Mouse (Mus musculus) hindbrain, postnatal 0 days (tissue): Measurements from ENCODE around the gene Apobr. TPM values are rescaled to one million over a fixed set of nuclear protein-coding genes. Genes with fewer than 3 reads are reported as not detected.
A peak's percentile ranks its signal among the peaks of the same experiment; 100 is the strongest.

ENCODE experiments used
- ATAC-seq: fragments of 200-750 bp; cut with Nextera tagmentation; 2 replicates; pipeline ENCODE4 v1.8.0; 2017; ENCODE audit warnings: mild to moderate bottlenecking, moderate TSS enrichment, moderate library complexity
- DNase-seq: peaks from one replicate; pipeline ENCODE4 v3.0.0-alpha.2; 2015; ENCODE audit warnings: low spot score
- H3K27ac ChIP-seq: fragments of 300-500 bp; sonication (generic); 2 replicates; pipeline ENCODE4 v1.5.1; 2014; ENCODE audit warnings: mild to moderate bottlenecking
- H3K27me3 ChIP-seq: fragments of 300-500 bp; sonication (generic); 2 replicates; pipeline ENCODE4 v1.6.1; 2014; ENCODE audit warnings: low read length, mixed read lengths; ENCODE audit not compliant: insufficient read depth
- H3K36me3 ChIP-seq: fragments of 300-500 bp; sonication (generic); 2 replicates; pipeline ENCODE4 v1.6.1; 2014; ENCODE audit warnings: low read length, mixed read lengths; ENCODE audit not compliant: insufficient read depth
- H3K4me1 ChIP-seq: fragments of 300-500 bp; sonication (generic); 2 replicates; pipeline ENCODE4 v1.6.1; 2014; ENCODE audit warnings: antibody characterized with exemption, low read length, mixed read lengths; ENCODE audit not compliant: insufficient read depth
- H3K4me2 ChIP-seq: fragments of 300-500 bp; sonication (generic); 2 replicates; pipeline ENCODE4 v1.6.1; 2014; ENCODE audit warnings: low read depth, mild to moderate bottlenecking, low read length, moderate library complexity, mixed read lengths
- H3K4me3 ChIP-seq: fragments of 300-500 bp; sonication (generic); 2 replicates; pipeline ENCODE4 v1.5.1; 2014; ENCODE audit warnings: low read length
- H3K9ac ChIP-seq: fragments of 300-500 bp; sonication (generic); replicated peaks from 2 replicates; pipeline ENCODE4 v1.6.1; 2014; ENCODE audit warnings: mild to moderate bottlenecking, low read length, moderate library complexity, mixed read lengths
- H3K9me3 ChIP-seq: fragments of 300-500 bp; sonication (generic); 2 replicates; pipeline ENCODE4 v1.6.1; 2016; ENCODE audit warnings: low read length, mixed read lengths
- CTCF ChIP-seq: IDR thresholded peaks from 2 replicates; pipeline ENCODE4 v1.5.1; 2016; ENCODE audit warnings: antibody characterized with exemption, control low read depth, low read depth
- WGBS: fragments of 180-500 bp; shearing (Covaris S2); extraction: QIAGEN DNeasy Blood & Tissue Kit; methylation state at CpG from one replicate; pipeline ENCODE4 v1.1.7; 2014; 5-methylcytosine and 5-hydroxymethylcytosine counted together
- microRNA-seq, 2 experiments: library from miRNA; unstranded; fragments of <30 nt; microRNA quantifications; one replicate each; pipeline ENCODE4; 2016
- polyA plus RNA-seq: library from polyadenylated mRNA; unstranded; fragments of >200 nt; fragmentation: Nextera tagmentation; extraction: Ambion mirVana; gene quantifications from 2 replicates; pipeline ENCODE4 v1.2.1, GENCODE M21; 2015
- total RNA-seq: library from RNA; depleted of rRNA; stranded (reverse); fragments of >200 nt; gene quantifications from 2 replicates; pipeline ENCODE4 v1.2.3, GENCODE M21; 2014; rRNA removed

The Apobr gene
- total and polyA plus RNA-seq, 2 experiments from 2014 or later: 0.50 to 6.3 TPM

DNA sequence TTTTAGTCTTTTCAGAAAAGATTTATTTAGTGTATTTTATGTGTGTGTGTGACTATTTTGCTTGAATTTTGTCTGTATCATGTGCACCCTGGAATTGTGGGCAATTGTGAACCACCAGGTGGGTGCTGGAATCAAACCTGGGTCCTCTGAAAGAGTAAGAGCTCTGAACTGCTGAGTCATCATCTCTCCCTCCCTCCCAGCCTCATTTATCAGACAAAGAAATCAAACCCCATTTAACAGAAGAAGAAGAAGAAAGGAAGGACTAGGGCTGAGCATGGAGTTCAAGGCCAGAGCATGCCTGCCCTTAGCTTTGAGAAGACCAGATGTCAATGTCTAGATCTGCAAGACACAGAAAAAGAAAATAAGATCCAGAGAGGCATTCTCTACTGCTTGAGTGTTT, 50.6 kb downstream of the Apobr start:
- H3K4me2 ChIP-seq: no peak overlapping the region
- DNase-seq (no peak), ATAC-seq (no peak)
- no peaks in the 10 kb centered on the region for H3K36me3 ChIP-seq
- H3K9ac ChIP-seq: no peak overlapping the region
- H3K27ac ChIP-seq: no peak overlapping the region
- H3K4me3 ChIP-seq: no peak overlapping the region
- no peak for TF ChIP-seq CTCF
- H3K9me3 ChIP-seq: no peaks in the 10 kb centered on the region
- H3K4me1 ChIP-seq: no peaks in the 10 kb centered on the region
- H3K27me3 ChIP-seq: no peaks in the 10 kb centered on the region

DNA sequence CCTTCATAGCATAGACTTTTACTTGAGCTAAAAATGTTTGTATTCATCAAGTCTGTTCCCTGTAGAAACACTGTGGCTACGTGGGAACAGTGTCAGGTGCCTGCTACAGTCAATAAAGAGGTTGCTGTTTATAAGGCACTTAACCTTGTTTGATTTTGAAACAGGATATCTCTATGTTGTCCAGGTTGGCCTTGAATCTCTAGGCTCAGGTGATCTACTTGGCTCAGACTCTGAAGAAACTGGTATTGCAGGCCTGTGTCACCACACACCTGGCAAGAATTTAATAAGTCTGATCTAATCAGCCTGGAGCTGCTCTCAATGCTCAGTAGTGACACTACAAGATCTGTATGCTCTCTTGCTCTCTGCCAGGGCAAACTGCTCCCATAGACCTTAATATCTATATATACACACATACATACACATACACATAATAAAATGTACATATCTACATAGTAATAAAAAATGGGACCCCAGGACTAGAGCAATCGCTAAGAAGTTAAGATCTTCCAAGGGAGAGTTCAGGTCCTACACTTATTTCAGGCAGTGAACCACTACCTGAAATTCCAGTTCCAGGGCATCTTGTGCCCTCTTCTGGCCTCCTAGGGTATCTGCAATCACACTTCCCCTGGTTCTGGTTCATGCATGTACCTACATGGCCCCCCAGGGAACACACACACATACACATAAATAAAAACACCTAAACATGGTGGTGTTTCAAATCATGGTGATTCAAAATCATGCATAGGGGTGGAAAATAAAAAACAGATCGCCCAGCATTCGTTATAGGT, 52.2 kb downstream of the Apobr start:
- H3K4me2 ChIP-seq: no peak overlapping the region
- 23% methylated on average over 4 of the region's 4 CpGs for WGBS
- H3K9ac ChIP-seq: no peak overlapping the region
- H3K27ac ChIP-seq: no peak overlapping the region
- H3K9me3 ChIP-seq: no peaks in the 10 kb centered on the region
- peak; percentile 51 for DNase-seq
- H3K36me3 ChIP-seq: no peaks in the 10 kb centered on the region
- ATAC-seq: no peak
- TF ChIP-seq CTCF: peak; percentile 73
- no peak overlapping the region for H3K4me3 ChIP-seq
- H3K4me1 ChIP-seq: no peaks in the 10 kb centered on the region
- H3K27me3 ChIP-seq: no peaks in the 10 kb centered on the region

Small RNA genes within 50 kb of the gene (microRNA-seq; reads per million reads assigned to microRNA genes)
- gene Mir7059: 2.9 to 3.3 reads per million in 2 experiments

Other genes with a start within 250 kb of the Apobr start
- 0.37 TPM in 1 of 2 replicates, not detected in the other for gene Lat, start 215.4 kb upstream of the Apobr start, total RNA-seq
- gene Lat, start 215.4 kb upstream of the Apobr start, polyA plus RNA-seq: 0.96 and 1.1 TPM in 2 replicates
- 102 and 125 TPM in 2 replicates for gene Spns1, start 207.5 kb upstream of the Apobr start, total RNA-seq
- gene Spns1, start 207.5 kb upstream of the Apobr start, polyA plus RNA-seq: 80.9 and 83.7 TPM in 2 replicates
- 6.1 and 6.4 TPM in 2 replicates for gene Nfatc2ip, start 188.2 kb upstream of the Apobr start, total RNA-seq
- 2.9 and 3.0 TPM in 2 replicates for gene Nfatc2ip, start 188.2 kb upstream of the Apobr start, polyA plus RNA-seq
- gene Cd19, start 170.1 kb upstream of the Apobr start, total RNA-seq: 0.16 TPM in 1 of 2 replicates, not detected in the other
- gene Cd19, start 170.1 kb upstream of the Apobr start, polyA plus RNA-seq: 0.05 TPM in 1 of 2 replicates, not detected in the other
- gene Rabep2, start 156.2 kb upstream of the Apobr start, total RNA-seq: 22.2 and 22.5 TPM in 2 replicates
- gene Rabep2, start 156.2 kb upstream of the Apobr start, polyA plus RNA-seq: 19.2 TPM in 2 replicates
- gene Atp2a1, start 121.8 kb upstream of the Apobr start, total RNA-seq: 0.99 and 5.4 TPM in 2 replicates
- gene Atp2a1, start 121.8 kb upstream of the Apobr start, polyA plus RNA-seq: 0.40 and 0.68 TPM in 2 replicates
- gene Sh2b1, start 109.5 kb upstream of the Apobr start, total RNA-seq: 34.1 and 41.1 TPM in 2 replicates
- gene Sh2b1, start 109.5 kb upstream of the Apobr start, polyA plus RNA-seq: 50.4 and 54.5 TPM in 2 replicates
- gene Tufm, start 97.6 kb upstream of the Apobr start, total RNA-seq: 62.5 and 66.1 TPM in 2 replicates
- 106 TPM in 2 replicates for gene Tufm, start 97.6 kb upstream of the Apobr start, polyA plus RNA-seq
- gene Atxn2l, start 81.5 kb upstream of the Apobr start, total RNA-seq: 71.1 and 72.3 TPM in 2 replicates
- gene Atxn2l, start 81.5 kb upstream of the Apobr start, polyA plus RNA-seq: 45.9 and 54.0 TPM in 2 replicates
- 112 and 118 TPM in 2 replicates for gene Eif3c, start 18.5 kb upstream of the Apobr start, total RNA-seq
- gene Eif3c, start 18.5 kb upstream of the Apobr start, polyA plus RNA-seq: 198 and 204 TPM in 2 replicates
- 27.7 and 34.2 TPM in 2 replicates for gene Cln3, start 875 bp downstream of the Apobr start, total RNA-seq
- 22.3 and 25.1 TPM in 2 replicates for gene Cln3, start 875 bp downstream of the Apobr start, polyA plus RNA-seq
- gene Il27, start 10.0 kb downstream of the Apobr start, total RNA-seq: 0.94 TPM in 1 of 2 replicates, not detected in the other
- not detected in 2 replicates for gene Il27, start 10.0 kb downstream of the Apobr start, polyA plus RNA-seq
- 5.9 and 6.7 TPM in 2 replicates for gene Nupr1, start 45.9 kb downstream of the Apobr start, total RNA-seq
- gene Nupr1, start 45.9 kb downstream of the Apobr start, polyA plus RNA-seq: 19.1 and 19.5 TPM in 2 replicates
- 35.1 and 36.3 TPM in 2 replicates for gene Sgf29, start 64.4 kb downstream of the Apobr start, total RNA-seq
- 47.0 and 49.9 TPM in 2 replicates for gene Sgf29, start 64.4 kb downstream of the Apobr start, polyA plus RNA-seq
- gene Sult1a1, start 91.5 kb downstream of the Apobr start, total RNA-seq: 22.1 and 34.8 TPM in 2 replicates
- gene Sult1a1, start 91.5 kb downstream of the Apobr start, polyA plus RNA-seq: 19.4 and 22.4 TPM in 2 replicates
- 67.1 and 122 TPM in 2 replicates for gene Bola2, start 110.5 kb downstream of the Apobr start, total RNA-seq
- gene Bola2, start 110.5 kb downstream of the Apobr start, polyA plus RNA-seq: 164 and 172 TPM in 2 replicates
- 17.0 and 17.6 TPM in 2 replicates for gene Slx1b, start 110.8 kb downstream of the Apobr start, total RNA-seq
- 8.6 and 9.3 TPM in 2 replicates for gene Slx1b, start 110.8 kb downstream of the Apobr start, polyA plus RNA-seq
- gene Coro1a, start 122.8 kb downstream of the Apobr start, total RNA-seq: 113 and 150 TPM in 2 replicates
- gene Coro1a, start 122.8 kb downstream of the Apobr start, polyA plus RNA-seq: 88.1 and 93.7 TPM in 2 replicates
- 109 and 132 TPM in 2 replicates for gene Mapk3, start 174.7 kb downstream of the Apobr start, total RNA-seq
- 99.9 and 107 TPM in 2 replicates for gene Mapk3, start 174.7 kb downstream of the Apobr start, polyA plus RNA-seq
- gene Gdpd3, start 181.4 kb downstream of the Apobr start, total RNA-seq: 0.43 and 3.4 TPM in 2 replicates
- 0.92 and 0.99 TPM in 2 replicates for gene Gdpd3, start 181.4 kb downstream of the Apobr start, polyA plus RNA-seq
- gene Ypel3, start 192.0 kb downstream of the Apobr start, total RNA-seq: 163 and 240 TPM in 2 replicates
- gene Ypel3, start 192.0 kb downstream of the Apobr start, polyA plus RNA-seq: 239 and 242 TPM in 2 replicates
- gene Tbx6, start 196.5 kb downstream of the Apobr start, total RNA-seq: 0.16 and 2.1 TPM in 2 replicates
- gene Tbx6, start 196.5 kb downstream of the Apobr start, polyA plus RNA-seq: 0.26 and 0.29 TPM in 2 replicates
- 126 and 199 TPM in 2 replicates for gene Ppp4c, start 207.6 kb downstream of the Apobr start, total RNA-seq
- gene Ppp4c, start 207.6 kb downstream of the Apobr start, polyA plus RNA-seq: 142 and 143 TPM in 2 replicates
- gene Fam57b, start 212.7 kb downstream of the Apobr start, total RNA-seq: 40.1 and 44.8 TPM in 2 replicates
- 40.7 and 44.3 TPM in 2 replicates for gene Fam57b, start 212.7 kb downstream of the Apobr start, polyA plus RNA-seq
- gene 4930451I11Rik, start 246.7 kb downstream of the Apobr start, total RNA-seq: not detected in 2 replicates
- gene 4930451I11Rik, start 246.7 kb downstream of the Apobr start, polyA plus RNA-seq: 0.54 TPM in 1 of 2 replicates, not detected in the other